Comparison of ENCODE assay signal across 9 mouse cellular contexts in genomic region chr8:80688141-80688540, GRCm38 (mm10). TPM values are rescaled to one million over a fixed set of nuclear protein-coding genes. Genes with fewer than 3 reads are reported as not detected.
DNase-seq lines count a peak whose midpoint lies in the region; ATAC-seq and TF ChIP-seq lines count a peak whose summit lies in the region.
"Had no signal": no experiment of that assay in that cellular context is flagged by ENCODE, and none has a peak within 500 bp of the region (broad histone marks: within the 10 kb centered on the region; RNA-seq: fewer than 3 reads in every experiment).

No protein-coding gene starts in this region.

- H3K36me3 ChIP-seq in midbrain, embryonic 16.5 days (ENCODE audit: control insufficient read depth, insufficient read depth, low read length): no peaks in the 10 kb centered on the region
- H3K36me3 ChIP-seq: midbrain, embryonic 12.5 days had no signal

- WGBS in cerebellum, adult 2 months: 46% methylated on average over 4 of the region's 4 CpGs
- WGBS in midbrain, embryonic 16.5 days: 50% methylated on average over 4 of the region's 4 CpGs

- H3K27ac ChIP-seq in cerebellum, adult 2 months (ENCODE audit: insufficient read depth, low read length): no peak overlapping the region
- H3K27ac ChIP-seq in midbrain, embryonic 16.5 days (ENCODE audit: low read length): no peak overlapping the region
- H3K27ac ChIP-seq: midbrain, embryonic 12.5 days had no signal

- no peak overlapping the region for H3K4me2 ChIP-seq in midbrain, embryonic 16.5 days (ENCODE audit: low read length)
- H3K4me2 ChIP-seq: midbrain, embryonic 12.5 days had no signal

- intact Hi-C loops in left cerebral cortex, postnatal 4 days (cut with DNase I): loop anchor here (5.0 kb wide), 1 partner anchor 196 kb away; the partner anchor contains the start of gene Gypa

- peak; percentile 56 for DNase-seq in CD4-positive, CD25-positive, alpha-beta regulatory T cell, adult 2 months (ENCODE audit: low read depth, low spot score)
- DNase-seq in cerebellum, adult 2 months: peak; percentile 45 to 58
- peak; percentile 39 for DNase-seq in forelimb bud, embryonic 11.5 days (ENCODE audit: low read depth, low spot score)
- DNase-seq in kidney, adult 18-20 months: peak; percentile 74
- DNase-seq in left cerebral cortex, postnatal 4 days: peak; percentile 72
- DNase-seq in spleen, postnatal 4 days (ENCODE audit: low spot score in 2 of 2): peak; percentile 87 to 92

- H3K4me1 ChIP-seq in cerebellum, adult 2 months (ENCODE audit: control insufficient read depth, insufficient read depth, low read length): no peaks in the 10 kb centered on the region
- no peaks in the 10 kb centered on the region for H3K4me1 ChIP-seq in midbrain, embryonic 16.5 days (ENCODE audit: control insufficient read depth, insufficient read depth, low read length)
- H3K4me1 ChIP-seq: midbrain, embryonic 12.5 days had no signal

- H3K9me3 ChIP-seq in midbrain, embryonic 16.5 days (replicated peaks; ENCODE audit: control insufficient read depth, low read length, poor library complexity, severe bottlenecking): no peaks in the 10 kb centered on the region
- H3K9me3 ChIP-seq: midbrain, embryonic 12.5 days had no signal

- TF ChIP-seq POLR2A in cerebellum, adult 2 months (IDR thresholded peaks at IDR 0.05; ENCODE audit: borderline replicate concordance, insufficient read depth, low read length): no peak

- peak; percentile 79 for TF ChIP-seq CTCF in cerebellum, adult 2 months (IDR thresholded peaks at IDR 0.05; ENCODE audit: borderline replicate concordance, insufficient read depth, low read depth, low read length)

- no peak for ATAC-seq in CD4-positive, CD25-positive, alpha-beta regulatory T cell, adult 4 months
- ATAC-seq in midbrain, embryonic 16.5 days: peak; percentile 89; the same call in 1 of the 2 replicates

- no peak overlapping the region for H3K9ac ChIP-seq in midbrain, embryonic 16.5 days (ENCODE audit: low read depth, low read length)
- H3K9ac ChIP-seq: midbrain, embryonic 12.5 days had no signal

- H3K4me3 ChIP-seq in cerebellum, adult 2 months (replicated peaks; ENCODE audit: insufficient read depth, low read depth, low read length): no peak overlapping the region
- H3K4me3 ChIP-seq in midbrain, embryonic 16.5 days (ENCODE audit: low read depth, low read length): no peak overlapping the region
- H3K4me3 ChIP-seq: midbrain, embryonic 12.5 days had no signal

- no peaks in the 10 kb centered on the region for H3K27me3 ChIP-seq in cerebellum, adult 2 months (ENCODE audit: control insufficient read depth, insufficient read depth, low read length)
- no peaks in the 10 kb centered on the region for H3K27me3 ChIP-seq in midbrain, embryonic 16.5 days (ENCODE audit: control insufficient read depth, insufficient read depth, low read depth, low read length)
- H3K27me3 ChIP-seq: midbrain, embryonic 12.5 days had no signal

RNA-seq across cellular contexts. Expression of gene Smarca5, which starts 51.2 kb away (rescaled TPM):
- 10 to 100 TPM; 19.2 to 31.8 TPM for polyA plus RNA-seq in CD4-positive, CD25-positive, alpha-beta regulatory T cell, adult 4 months (2017; shearing (Covaris generic))
- polyA plus RNA-seq in cerebellum, adult 2 months (2012; rRNA removed): 18.9 and 20.7 TPM in 2 replicates
- 10 to 100 TPM; 47.9 to 51.8 TPM for total RNA-seq in left cerebral cortex, postnatal 4 days (2021)
- polyA plus RNA-seq in midbrain, embryonic 16.5 days (2015; fragmentation: Nextera tagmentation; extraction: Ambion mirVana): 32.8 and 43.2 TPM in 2 replicates

Comparison
In these comparisons a context has a peak if more than half of its experiments do, and no peak if none do; other contexts are left out.
1. DNase-seq: peak in every context shown above with its lines; median percentile 90 in spleen, postnatal 4 days; 74 in kidney, adult 18-20 months; 72 in left cerebral cortex, postnatal 4 days; 56 in CD4-positive, CD25-positive, alpha-beta regulatory T cell, adult 2 months; 52 in cerebellum, adult 2 months; 39 in forelimb bud, embryonic 11.5 days.